Mouse (Mus musculus) ES-E14 (cell line): ENCODE data around the gene Barhl2.

Experiments used
- ZC3H11A ChIP-seq: IDR thresholded peaks from 2 replicates; pipeline ENCODE4 v1.6.1; 2012; ENCODE audit warnings: low read depth, mild to moderate bottlenecking, inconsistent platforms, low read length, borderline replicate concordance
- ZNF384 ChIP-seq: IDR thresholded peaks from 2 replicates; pipeline ENCODE4 v1.6.1; 2012; ENCODE audit warnings: low read depth, low read length, inconsistent platforms

- TF ChIP-seq ZC3H11A (no peak), ZNF384 (no peak)
Measured at GRCm38 (mm10) chr5:106447091-106447820, 10.7 kb downstream of the Barhl2 start.
